Mouse (Mus musculus) brain, embryonic 14.5 days (tissue): ENCODE data around the gene Prkca.

Experiments
- CTCF ChIP-seq: fragments of 200-500 bp; IDR thresholded peaks from 2 replicates; pipeline ENCODE4 v1.5.1; 2012; ENCODE audit warnings: inconsistent platforms, mild to moderate bottlenecking, moderate library complexity, borderline replicate concordance; ENCODE audit not compliant: insufficient read depth, insufficient read length; ENCODE audit errors: extremely low read depth
- POLR2A ChIP-seq: fragments of 200-500 bp; IDR thresholded peaks from 2 replicates; pipeline ENCODE4 v1.6.1; 2012; ENCODE audit warnings: mild to moderate bottlenecking, inconsistent platforms, borderline replicate concordance; ENCODE audit not compliant: poor library complexity, insufficient read depth, insufficient read length, severe bottlenecking; ENCODE audit errors: extremely low read depth

DNA sequence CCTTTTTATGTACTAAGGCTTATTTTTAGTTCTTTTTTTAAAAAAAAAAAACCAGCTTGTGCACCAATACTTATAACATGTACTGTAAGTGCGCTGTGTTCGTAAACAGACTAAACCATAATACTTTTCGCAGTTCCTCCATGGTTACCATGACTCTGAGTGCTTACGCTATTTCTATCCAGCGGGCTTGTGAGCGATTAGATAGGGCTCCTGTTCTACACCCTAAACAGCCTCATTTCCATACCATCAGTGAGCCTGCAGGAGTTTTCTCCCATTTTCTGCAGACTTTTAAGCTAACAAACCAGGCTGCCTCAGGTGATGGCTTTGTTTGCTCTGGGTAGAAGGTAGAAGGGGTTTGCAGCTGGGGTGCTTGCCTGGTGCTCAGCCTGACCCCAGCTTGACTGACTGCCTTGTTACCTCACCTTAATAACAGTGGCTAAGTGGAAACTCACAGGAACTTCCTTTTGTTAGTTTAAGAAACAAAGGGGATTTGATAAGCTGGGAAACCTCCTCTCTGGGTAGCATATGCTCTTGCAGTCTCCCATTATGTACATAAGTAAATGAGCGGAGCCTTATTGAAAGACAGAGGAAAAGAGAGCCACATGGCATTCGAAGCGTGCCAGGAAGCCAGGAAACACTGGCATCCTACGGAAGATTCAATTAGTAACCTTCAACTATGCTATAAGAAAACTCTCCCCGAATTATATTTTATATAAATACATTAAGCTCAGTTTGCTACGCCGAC is 197.8 kb downstream of the Prkca start:
- TF ChIP-seq CTCF (no peak), POLR2A (no peak)
